Mouse (Mus musculus) limb, embryonic 13.5 days (tissue): ENCODE data around the gene Ptger4. TPM values are rescaled to one million over a fixed set of nuclear protein-coding genes. Genes with fewer than 3 reads are reported as not detected.
A peak's percentile ranks its signal among the peaks of the same experiment; 100 is the strongest.

Experiments used
- ATAC-seq: fragments of 200-750 bp; cut with Nextera tagmentation; 2 replicates; pipeline ENCODE4 v1.8.0; 2017; ENCODE audit warnings: low read depth, moderate number of reproducible peaks, moderate TSS enrichment; ENCODE audit not compliant: low FRiP score
- H3K27ac ChIP-seq: fragments of 300-500 bp; sonication (generic); 2 replicates; pipeline ENCODE4 v1.5.1; 2015; ENCODE audit warnings: inconsistent platforms, mild to moderate bottlenecking, moderate library complexity
- H3K27me3 ChIP-seq: fragments of 300-500 bp; sonication (generic); 2 replicates; pipeline ENCODE4 v1.6.1; 2015; ENCODE audit warnings: mild to moderate bottlenecking, inconsistent platforms
- H3K36me3 ChIP-seq: fragments of 300-500 bp; sonication (generic); 2 replicates; pipeline ENCODE4 v1.6.1; 2015; ENCODE audit warnings: inconsistent platforms, mild to moderate bottlenecking, moderate library complexity
- H3K4me1 ChIP-seq: fragments of 300-500 bp; sonication (generic); 2 replicates; pipeline ENCODE4 v1.6.1; 2015; ENCODE audit warnings: inconsistent platforms
- H3K4me2 ChIP-seq: fragments of 300-500 bp; sonication (generic); replicated peaks from 2 replicates; pipeline ENCODE4 v1.6.1; 2015; ENCODE audit warnings: inconsistent platforms, mild to moderate bottlenecking, moderate library complexity
- H3K4me3 ChIP-seq: fragments of 300-500 bp; sonication (generic); 2 replicates; pipeline ENCODE4 v1.5.1; 2015; ENCODE audit warnings: moderate library complexity, mild to moderate bottlenecking, inconsistent platforms
- H3K9ac ChIP-seq: fragments of 300-500 bp; sonication (generic); 2 replicates; pipeline ENCODE4 v1.6.1; 2015; ENCODE audit warnings: mild to moderate bottlenecking, inconsistent platforms
- H3K9me3 ChIP-seq: fragments of 300-500 bp; sonication (generic); 2 replicates; pipeline ENCODE4 v1.6.1; 2016; ENCODE audit warnings: inconsistent platforms
- WGBS: fragments of 180-500 bp; shearing (Covaris S2); methylation state at CpG from one replicate; pipeline ENCODE4 v1.1.7; 2015; 5-methylcytosine and 5-hydroxymethylcytosine counted together
- polyA plus RNA-seq: library from polyadenylated mRNA; unstranded; fragments of >200 nt; fragmentation: Nextera tagmentation; extraction: Ambion mirVana; gene quantifications from 2 replicates; pipeline ENCODE4 v1.2.1, GENCODE M21; 2015

Gene Ptger4
- polyA plus RNA-seq, 1 experiment from 2014 or later: 4.4 TPM

DNA sequence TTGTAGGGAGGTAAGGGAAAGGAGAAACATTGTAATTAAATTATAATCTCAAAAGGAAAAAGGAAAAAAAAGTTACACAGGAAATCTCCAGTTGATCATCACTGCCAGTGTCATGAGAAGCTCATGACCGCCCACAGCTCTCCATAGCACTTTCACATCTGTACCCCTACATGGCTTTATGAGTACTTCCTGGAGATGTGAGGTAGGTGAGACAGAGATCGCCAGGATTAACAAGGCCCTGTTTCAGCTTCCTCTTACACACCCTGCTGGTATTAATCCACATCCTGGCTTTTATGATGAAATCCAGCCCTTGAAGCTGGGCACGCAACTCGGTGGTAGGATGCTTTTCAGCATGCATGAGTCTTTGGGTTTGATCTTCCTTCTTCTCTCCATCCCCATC, 6.2 kb upstream of the Ptger4 start:
- H3K27ac ChIP-seq: no peak overlapping the region
- no peak for ATAC-seq
- no peak overlapping the region for H3K4me3 ChIP-seq
- H3K9ac ChIP-seq: no peak overlapping the region
- WGBS: 58% methylated on average over 4 of the region's 4 CpGs
- H3K9me3 ChIP-seq: no peaks in the 10 kb centered on the region
- H3K4me2 ChIP-seq: no peak overlapping the region
- no peaks in the 10 kb centered on the region for H3K4me1 ChIP-seq
- H3K27me3 ChIP-seq: peaks cover 7% of the 10 kb centered on the region
- no peaks in the 10 kb centered on the region for H3K36me3 ChIP-seq

DNA sequence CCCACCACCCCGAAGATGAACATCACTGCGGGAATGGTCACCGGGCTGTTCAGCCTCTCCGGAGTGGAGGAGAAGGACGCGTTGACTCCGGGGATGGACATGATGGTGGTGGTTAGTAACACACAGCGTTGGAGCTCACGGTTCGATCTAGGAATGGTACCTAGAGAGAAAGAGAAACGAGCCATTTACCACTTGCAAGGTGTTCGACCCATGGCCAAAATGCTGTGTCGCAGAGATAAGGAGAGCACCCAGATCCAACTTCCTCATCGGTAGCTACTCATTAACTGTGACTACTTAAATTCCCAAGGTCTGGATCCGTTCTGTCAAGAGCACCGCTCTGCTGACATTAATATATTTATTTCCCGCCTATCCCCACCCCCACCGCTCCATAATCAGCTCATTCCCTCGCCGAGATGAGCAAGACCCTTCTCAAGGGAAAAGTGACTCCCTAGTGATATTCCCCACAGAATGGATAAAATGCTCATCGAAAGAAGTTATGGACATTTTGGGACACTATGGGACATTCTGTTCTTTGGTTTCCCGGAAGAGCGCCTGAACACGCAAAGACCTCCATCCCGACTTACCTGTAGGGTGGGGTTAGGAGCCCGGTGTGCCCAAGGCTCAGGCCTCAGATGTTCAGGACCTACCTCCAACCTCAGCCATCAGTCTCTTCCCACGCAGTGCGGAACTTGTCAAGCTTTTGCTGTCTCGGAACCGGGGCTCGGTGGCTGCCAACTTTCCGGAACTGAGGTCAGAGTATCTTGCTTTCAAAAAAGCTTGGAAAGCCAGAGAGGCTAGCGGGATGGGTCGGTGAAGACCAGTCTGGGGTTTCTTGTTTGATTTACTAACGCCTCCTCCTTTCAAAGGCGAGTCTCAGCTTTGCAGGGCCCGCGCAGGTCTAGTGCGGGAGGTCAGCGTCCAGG, 690 bp downstream of the Ptger4 start:
- Histone ChIP-seq H3K27me3 (peaks cover 44% of the 10 kb centered on the region), H3K4me3 (peak overlapping the region; percentile 61), H3K9ac (peak overlapping the region; percentile 74), H3K36me3 (no peaks in the 10 kb centered on the region), H3K4me1 (peaks cover 33% of the 10 kb centered on the region), H3K27ac (no peak overlapping the region), H3K4me2 (peak overlapping the region; percentile 100), H3K9me3 (no peaks in the 10 kb centered on the region)
- WGBS: 7% methylated on average over 40 of the region's 40 CpGs
- ATAC-seq: no peak; the same call in 1 of the 2 replicates

DNA sequence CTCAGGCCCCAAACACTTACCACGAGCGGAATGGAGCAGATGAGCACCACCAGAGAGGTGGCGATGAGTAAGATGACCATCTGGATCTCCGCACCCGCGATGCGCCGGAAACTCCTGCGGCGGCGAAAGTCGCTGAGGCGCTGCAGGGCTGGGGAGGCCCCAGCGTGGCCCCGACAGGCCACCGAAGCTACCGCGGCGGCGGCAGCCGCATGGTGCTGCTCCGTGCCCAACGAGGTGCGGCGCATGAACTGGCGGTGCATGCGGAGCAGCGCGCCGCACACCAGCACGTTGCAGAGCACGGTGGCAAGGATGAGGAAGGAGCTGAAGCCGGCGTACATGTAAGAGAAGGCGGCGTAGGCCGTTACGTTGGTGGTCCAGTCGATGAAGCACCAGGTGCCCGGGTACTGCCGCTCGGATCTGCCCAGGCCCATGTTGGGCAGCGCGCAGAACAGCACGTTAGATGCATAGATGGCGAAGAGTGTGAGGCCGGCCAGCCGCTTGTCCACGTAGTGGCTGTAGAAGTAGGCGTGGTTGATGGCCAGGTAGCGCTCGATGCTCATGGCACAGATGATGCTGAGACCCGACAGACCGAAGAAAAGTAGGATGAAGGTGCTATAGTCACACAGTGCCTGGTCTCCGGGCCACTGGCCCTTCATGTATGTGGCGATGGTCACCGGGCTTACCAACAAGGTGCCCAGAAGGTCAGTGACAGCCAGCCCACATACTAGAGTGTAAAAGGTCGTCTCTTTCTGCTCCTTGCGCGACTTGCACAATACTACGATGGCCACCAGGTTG, 1.5 kb downstream of the Ptger4 start:
- peak; percentile 4; the same call in 1 of the 2 replicates for ATAC-seq
- H3K27ac ChIP-seq: no peak overlapping the region

DNA sequence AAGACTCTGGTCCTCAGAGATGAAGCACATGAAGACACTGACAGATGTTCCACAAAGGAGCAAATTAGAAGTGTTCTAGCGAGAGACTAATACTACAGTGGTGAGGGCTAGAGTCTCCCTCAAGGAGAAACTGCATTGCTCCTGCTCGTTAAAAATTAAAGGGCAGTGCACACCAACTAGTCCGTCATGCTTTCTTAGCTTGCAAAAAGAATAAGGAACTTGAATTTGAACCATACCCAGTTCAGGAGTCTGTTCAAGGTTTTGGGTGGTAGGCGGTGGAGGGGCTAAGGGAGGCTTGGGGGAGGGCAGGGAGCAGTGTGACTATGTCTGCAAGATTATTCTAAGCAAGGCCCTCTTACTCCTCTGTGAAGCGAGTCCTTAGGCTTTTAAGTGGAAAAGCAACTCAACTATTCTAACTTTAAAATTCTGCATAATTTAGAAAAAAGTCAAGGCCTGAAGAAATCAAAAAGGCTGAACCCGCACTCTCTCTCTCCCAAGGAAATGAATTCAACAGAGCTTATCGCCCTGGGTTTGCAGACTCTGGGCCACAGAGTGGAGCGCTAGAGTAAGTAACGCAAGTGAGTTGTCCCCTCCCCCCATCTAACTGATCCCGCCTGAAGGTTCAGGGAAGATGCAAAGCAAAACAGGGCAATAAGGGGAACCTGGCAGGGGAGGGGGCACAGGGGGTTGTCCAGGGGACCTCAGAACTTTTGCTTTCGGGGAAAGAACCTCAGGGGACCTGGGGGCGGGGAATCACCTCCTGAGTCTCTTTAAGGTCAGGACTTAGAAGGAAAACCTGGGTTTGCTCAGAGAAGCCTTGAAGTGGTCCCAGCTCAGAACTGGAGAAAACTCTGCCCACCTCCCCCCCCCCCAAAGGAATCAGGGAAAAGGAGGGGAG, 2.4 kb downstream of the Ptger4 start:
- ATAC-seq: peak; percentile 24; the same call in 1 of the 2 replicates
- H3K36me3 ChIP-seq: no peaks in the 10 kb centered on the region
- H3K4me2 ChIP-seq: peak overlapping the region; percentile 100
- peak overlapping the region; percentile 74 for H3K9ac ChIP-seq
- no peak overlapping the region for H3K27ac ChIP-seq
- no peaks in the 10 kb centered on the region for H3K9me3 ChIP-seq
- H3K27me3 ChIP-seq: peaks cover 44% of the 10 kb centered on the region
- peaks cover 33% of the 10 kb centered on the region for H3K4me1 ChIP-seq
- peak overlapping the region; percentile 61 for H3K4me3 ChIP-seq
- WGBS: 14% methylated on average over 12 of the region's 12 CpGs

More for the DNA sequence above, 1.5 kb downstream of the Ptger4 start:
- Histone ChIP-seq H3K27me3 (peaks cover 44% of the 10 kb centered on the region), H3K36me3 (no peaks in the 10 kb centered on the region), H3K4me3 (peak overlapping the region; percentile 61), H3K9ac (peak overlapping the region; percentile 74), H3K4me1 (peaks cover 33% of the 10 kb centered on the region), H3K4me2 (peak overlapping the region; percentile 100), H3K9me3 (no peaks in the 10 kb centered on the region)
- WGBS: 3% methylated on average over 61 of the region's 61 CpGs

DNA sequence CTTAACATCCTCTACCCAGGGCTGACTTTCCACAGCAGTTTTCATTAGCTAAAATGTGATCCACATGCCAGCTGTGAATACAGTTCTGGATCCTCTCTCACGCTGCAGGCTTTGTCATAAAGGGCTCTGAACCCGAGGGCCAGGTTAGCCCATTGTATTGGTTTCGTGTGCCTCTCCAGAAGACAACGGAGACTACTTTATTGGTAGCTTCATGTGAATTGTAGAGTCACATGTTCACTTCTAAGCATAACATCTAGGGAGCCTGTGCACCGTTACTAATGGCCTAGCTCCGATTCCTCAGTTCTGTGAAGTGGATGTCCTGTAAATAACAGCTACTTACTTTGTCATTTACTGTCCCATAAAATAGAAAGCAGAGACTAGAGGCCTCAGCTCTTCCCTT, 3.6 kb downstream of the Ptger4 start:
- no peak for ATAC-seq
- H3K36me3 ChIP-seq: no peaks in the 10 kb centered on the region
- 52% methylated on average over 6 of the region's 6 CpGs for WGBS
- peaks cover 38% of the 10 kb centered on the region for H3K27me3 ChIP-seq
- no peak overlapping the region for H3K27ac ChIP-seq
- peaks cover 38% of the 10 kb centered on the region for H3K4me1 ChIP-seq
- no peaks in the 10 kb centered on the region for H3K9me3 ChIP-seq
- peak overlapping the region; percentile 31; the same call in 1 of the 2 replicates for H3K9ac ChIP-seq
- H3K4me2 ChIP-seq: peak overlapping the region; percentile 100
- H3K4me3 ChIP-seq: peak overlapping the region; percentile 2; the same call in 1 of the 2 replicates

DNA sequence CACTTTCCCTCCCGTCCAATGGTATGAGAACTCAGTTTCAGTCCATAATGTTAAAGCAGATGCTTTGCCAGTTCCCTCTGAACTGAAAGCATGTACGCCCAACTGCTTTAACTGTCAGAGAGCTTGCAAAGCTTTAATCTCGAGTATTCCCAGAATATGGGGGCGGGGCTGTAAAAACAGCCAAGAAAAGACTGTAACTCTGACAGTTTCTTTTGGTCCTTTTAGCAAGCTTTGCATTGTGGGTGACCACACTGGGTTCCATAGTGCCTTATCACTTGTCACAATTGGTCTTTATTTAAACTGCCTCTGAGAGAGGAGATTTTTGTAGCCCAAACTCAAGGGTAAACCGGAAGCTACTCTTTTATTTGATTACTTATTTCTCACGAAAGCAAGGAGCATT, 4.1 kb downstream of the Ptger4 start:
- peaks cover 40% of the 10 kb centered on the region for H3K4me1 ChIP-seq
- H3K36me3 ChIP-seq: no peaks in the 10 kb centered on the region
- H3K4me2 ChIP-seq: peak overlapping the region; percentile 100
- WGBS: 66% methylated on average over 6 of the region's 6 CpGs
- ATAC-seq: no peak
- no peaks in the 10 kb centered on the region for H3K9me3 ChIP-seq
- H3K27me3 ChIP-seq: peaks cover 34% of the 10 kb centered on the region
- H3K27ac ChIP-seq: no peak overlapping the region
- H3K4me3 ChIP-seq: no peak overlapping the region
- no peak overlapping the region for H3K9ac ChIP-seq

DNA sequence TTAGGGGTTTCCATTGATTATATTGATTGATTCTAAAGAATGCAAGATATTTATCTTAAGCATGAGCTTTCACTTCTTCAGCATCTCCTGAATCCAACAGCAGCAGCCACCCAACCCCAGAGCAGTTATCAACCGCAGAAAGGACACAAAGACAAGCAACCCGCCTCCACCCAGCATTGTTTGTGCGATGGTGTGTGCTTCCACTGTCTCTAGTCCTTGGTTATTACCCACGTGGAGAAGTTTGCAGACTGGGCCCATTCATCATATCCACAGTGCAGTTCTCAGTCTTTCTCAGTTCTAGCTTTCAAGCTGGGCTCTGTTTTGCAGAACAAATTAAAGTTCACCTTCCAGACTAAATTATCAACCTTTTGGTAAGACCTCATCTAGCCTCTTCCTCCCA, 4.6 kb downstream of the Ptger4 start:
- peaks cover 29% of the 10 kb centered on the region for H3K27me3 ChIP-seq
- no peak for ATAC-seq
- WGBS: 85% methylated on average over 4 of the region's 4 CpGs
- no peak overlapping the region for H3K4me3 ChIP-seq
- H3K9me3 ChIP-seq: no peaks in the 10 kb centered on the region
- peak overlapping the region; percentile 100 for H3K4me2 ChIP-seq
- no peaks in the 10 kb centered on the region for H3K36me3 ChIP-seq
- no peak overlapping the region for H3K27ac ChIP-seq
- no peak overlapping the region for H3K9ac ChIP-seq
- H3K4me1 ChIP-seq: peaks cover 35% of the 10 kb centered on the region

DNA sequence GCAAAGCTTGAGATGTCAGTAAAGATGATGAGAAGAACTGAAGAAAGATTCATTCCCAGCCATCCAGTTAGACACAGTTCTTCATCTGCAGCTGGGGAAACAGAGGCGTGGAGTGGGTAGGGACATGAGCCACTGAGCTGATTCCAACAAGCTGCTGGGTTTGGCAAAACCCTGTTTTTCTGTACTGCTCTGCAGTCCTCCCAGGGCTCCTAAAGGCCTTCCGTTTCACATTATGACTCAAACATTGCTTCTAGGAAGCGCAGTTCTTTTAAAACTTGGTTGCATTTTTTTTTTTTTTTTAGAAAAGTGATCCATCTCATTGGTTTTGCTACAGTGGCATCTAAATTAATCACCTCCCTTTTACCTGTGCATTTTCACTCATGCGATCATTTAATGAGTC, 5.4 kb downstream of the Ptger4 start:
- H3K9me3 ChIP-seq: no peaks in the 10 kb centered on the region
- no peak overlapping the region for H3K4me3 ChIP-seq
- peaks cover 31% of the 10 kb centered on the region for H3K4me1 ChIP-seq
- ATAC-seq: no peak
- H3K36me3 ChIP-seq: no peaks in the 10 kb centered on the region
- H3K9ac ChIP-seq: no peak overlapping the region
- H3K4me2 ChIP-seq: no peak overlapping the region
- 66% methylated on average over 4 of the region's 4 CpGs for WGBS
- peaks cover 23% of the 10 kb centered on the region for H3K27me3 ChIP-seq
- no peak overlapping the region for H3K27ac ChIP-seq

DNA sequence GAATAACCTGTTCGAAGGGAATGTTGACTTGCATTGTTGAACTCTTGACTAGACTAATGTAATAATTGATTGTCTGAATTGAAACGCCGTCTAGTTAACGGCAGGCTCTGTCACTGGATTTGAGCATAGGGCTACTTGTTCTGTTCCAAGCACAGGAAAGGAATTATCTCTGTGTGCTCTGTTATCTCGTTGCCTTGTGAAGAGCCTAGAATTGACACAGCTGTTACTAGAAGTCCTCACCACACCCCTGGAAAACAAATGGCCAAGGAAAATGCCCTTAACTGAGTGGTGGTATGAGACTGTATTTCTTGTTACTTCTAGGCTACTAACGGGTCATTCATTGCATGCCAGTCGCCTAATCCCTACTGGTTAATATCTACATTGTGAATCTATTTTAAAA, 5.9 kb downstream of the Ptger4 start:
- Histone ChIP-seq H3K36me3 (no peaks in the 10 kb centered on the region), H3K9ac (no peak overlapping the region), H3K4me1 (peaks cover 26% of the 10 kb centered on the region), H3K4me2 (no peak overlapping the region), H3K27me3 (peaks cover 18% of the 10 kb centered on the region), H3K9me3 (no peaks in the 10 kb centered on the region), H3K27ac (no peak overlapping the region), H3K4me3 (no peak overlapping the region)
- WGBS: 75% methylated on average over 7 of the region's 7 CpGs
- no peak for ATAC-seq

DNA sequence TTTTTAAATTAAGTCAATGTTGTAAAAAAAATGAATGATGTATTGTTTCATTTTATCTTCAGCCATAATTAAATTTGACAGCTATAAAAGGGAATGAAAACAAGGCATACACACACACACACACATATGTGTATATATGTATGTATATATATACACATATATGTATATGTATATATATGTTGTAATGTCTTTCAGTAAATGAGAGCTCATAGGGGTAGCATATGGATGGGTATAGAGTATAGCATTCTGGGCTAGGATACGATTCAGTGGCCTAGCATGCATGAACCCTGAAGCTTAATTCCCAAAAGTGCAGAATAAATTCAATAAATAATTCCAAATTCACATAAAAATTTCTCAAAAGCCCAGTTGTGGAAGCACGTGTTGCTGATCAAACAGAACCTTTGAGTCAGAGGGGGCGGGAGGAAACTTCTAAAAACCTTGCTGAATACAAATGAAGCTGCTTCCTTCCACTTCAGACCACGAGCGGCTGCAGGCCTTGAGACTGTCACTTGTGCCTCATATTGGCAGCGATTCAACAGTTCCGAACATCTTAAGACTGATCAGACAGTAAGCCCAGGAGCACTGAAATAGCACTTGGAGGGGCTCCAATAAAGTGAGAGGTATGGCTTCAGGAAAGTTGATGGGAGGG, 6.9 kb downstream of the Ptger4 start:
- H3K36me3 ChIP-seq: no peaks in the 10 kb centered on the region
- H3K4me1 ChIP-seq: peaks cover 18% of the 10 kb centered on the region; the same call in 1 of the 2 replicates
- no peak overlapping the region for H3K4me3 ChIP-seq
- 65% methylated on average over 7 of the region's 7 CpGs for WGBS
- H3K9ac ChIP-seq: no peak overlapping the region
- H3K4me2 ChIP-seq: no peak overlapping the region
- no peaks in the 10 kb centered on the region for H3K9me3 ChIP-seq
- peaks cover 9% of the 10 kb centered on the region; the same call in 1 of the 2 replicates for H3K27me3 ChIP-seq
- no peak overlapping the region for H3K27ac ChIP-seq
- no peak for ATAC-seq

DNA sequence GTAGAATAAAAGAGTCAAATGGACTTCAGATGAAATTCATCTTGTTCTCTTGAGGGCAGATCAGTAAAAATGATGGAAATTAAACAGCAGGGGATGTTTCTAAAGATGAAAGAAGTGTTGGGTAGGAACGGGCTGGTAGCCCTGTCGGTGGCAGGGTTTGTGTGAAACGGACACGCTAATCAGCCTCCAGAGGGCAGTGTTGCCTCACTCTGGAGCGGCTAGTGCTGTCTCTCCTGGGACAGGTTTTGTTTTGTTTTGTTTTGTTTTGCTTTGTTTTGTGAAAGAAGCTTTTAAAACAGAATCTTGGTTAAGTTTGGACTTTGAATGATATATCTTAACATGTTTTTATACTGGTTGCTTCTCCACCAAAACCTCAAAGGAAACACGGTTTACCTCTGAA, 7.4 kb downstream of the Ptger4 start:
- Histone ChIP-seq H3K9me3 (no peaks in the 10 kb centered on the region), H3K9ac (no peak overlapping the region), H3K27ac (no peak overlapping the region), H3K4me3 (no peak overlapping the region), H3K4me1 (peaks cover 14% of the 10 kb centered on the region; the same call in 1 of the 2 replicates), H3K36me3 (no peaks in the 10 kb centered on the region), H3K4me2 (0 out of 2 replicates have a peak overlapping the region, but pooled peaks have one; percentile 31), H3K27me3 (0 out of 2 replicates have a peak, but pooled peaks cover 5% of the 10 kb centered on the region)
- whole genome bisulfite sequencing: 14% methylated on average over 6 of the region's 6 CpGs
- no peak for ATAC-seq
